Mouse (Mus musculus): ENCODE results near the gene Cst6.
A peak's percentile ranks its signal among the peaks of the same experiment; 100 is the strongest.

GRCm38 (mm10) chr19:5302455-5302854 is 46.9 kb downstream of the Cst6 start:
- TF ChIP-seq CTCF (IDR thresholded peaks at IDR 0.05; ENCODE audit: extremely low read depth, insufficient read depth, insufficient read length, insufficient replicate concordance) (peak; percentile 68; the same call in 1 of the 2 replicates), POLR2A (IDR thresholded peaks at IDR 0.05; ENCODE audit: low read depth, low read length) (no peak)
